Mouse (Mus musculus) bone marrow macrophage, adult 2 months (primary cell): ENCODE results near the gene Gpd2.

ENCODE experiments used
- CTCF ChIP-seq: IDR thresholded peaks from 2 replicates; pipeline ENCODE4 v1.5.1; 2012; ENCODE audit warnings: low read depth, mild to moderate bottlenecking, low read length, moderate library complexity
- POLR2A ChIP-seq: IDR thresholded peaks from 2 replicates; pipeline ENCODE4 v1.6.1; 2012; ENCODE audit warnings: mild to moderate bottlenecking, low read depth, low read length, borderline replicate concordance

- TF ChIP-seq POLR2A (no peak), CTCF (no peak)
These were observed 49.2 kb upstream of the Gpd2 start for GRCm38 (mm10) chr2:57188237-57188636.
